Mouse (Mus musculus) spleen, adult 18-20 months (tissue): Measurements from ENCODE around the gene Satb1.

Experiments
- DNase-seq, 2 experiments: peaks; one replicate each; pipeline ENCODE4 v3.0.0; 2022; ENCODE audit warnings: mixed read lengths in 2 of 2

The Satb1 gene

GRCm38 (mm10) chr17:51832900-51833577 lies at the start of gene Satb1:
Gene Satb1 (minus strand): TSS chr17:51833290.
- DNase-seq = peak; percentile 82 to 86

- no peak for DNase-seq
Observed at GRCm38 (mm10) chr17:51882566-51882965, 49.5 kb upstream of the Satb1 start.

- DNase-seq = no peak
Observed at GRCm38 (mm10) chr17:51880895-51881622, 48.0 kb upstream of the Satb1 start.

GRCm38 (mm10) chr17:51880221-51880620 lies 47.1 kb upstream of the Satb1 start:
- DNase-seq = no peak

GRCm38 (mm10) chr17:51879736-51880135 lies 46.6 kb upstream of the Satb1 start:
- DNase-seq = no peak

GRCm38 (mm10) chr17:51879171-51879570 lies 46.1 kb upstream of the Satb1 start:
- no peak for DNase-seq

- peak; percentile 64 to 66 for DNase-seq
Observed at GRCm38 (mm10) chr17:51876471-51876870, 43.4 kb upstream of the Satb1 start.

- DNase-seq = no peak
Observed at GRCm38 (mm10) chr17:51857616-51858015, 24.5 kb upstream of the Satb1 start.

- no peak for DNase-seq
Observed at GRCm38 (mm10) chr17:51856332-51856731, 23.2 kb upstream of the Satb1 start.

GRCm38 (mm10) chr17:51855261-51855660 lies 22.2 kb upstream of the Satb1 start:
- no peak for DNase-seq

- DNase-seq = no peak
Observed at GRCm38 (mm10) chr17:51853952-51854351, 20.9 kb upstream of the Satb1 start.

- no peak for DNase-seq
Observed at GRCm38 (mm10) chr17:51840596-51840995, 7.5 kb upstream of the Satb1 start.

GRCm38 (mm10) chr17:51839484-51839883 lies 6.4 kb upstream of the Satb1 start:
- DNase-seq = no peak

- DNase-seq = no peak
Observed at GRCm38 (mm10) chr17:51836901-51837300, 3.8 kb upstream of the Satb1 start.

- no peak for DNase-seq
Observed at GRCm38 (mm10) chr17:51836243-51836642, 3.2 kb upstream of the Satb1 start.

- DNase-seq = peak in 1 of 2 experiments; percentile 16
Observed at GRCm38 (mm10) chr17:51833578-51834361, 680 bp upstream of the Satb1 start.

- peak; percentile 69 to 71 for DNase-seq
Observed at GRCm38 (mm10) chr17:51832421-51832875, 642 bp downstream of the Satb1 start.

- DNase-seq = peak; percentile 22 to 58
Observed at GRCm38 (mm10) chr17:51831702-51832420, 1.2 kb downstream of the Satb1 start.

- no peak for DNase-seq
Observed at GRCm38 (mm10) chr17:51831121-51831701, 1.9 kb downstream of the Satb1 start.

- DNase-seq = no peak
Observed at GRCm38 (mm10) chr17:51829436-51829835, 3.7 kb downstream of the Satb1 start.

GRCm38 (mm10) chr17:51827922-51828410 lies 5.1 kb downstream of the Satb1 start:
- no peak for DNase-seq

- no peak for DNase-seq
Observed at GRCm38 (mm10) chr17:51826461-51826860, 6.6 kb downstream of the Satb1 start.
